Mouse (Mus musculus): ENCODE results near the gene Gabbr2. TPM values are rescaled to one million over a fixed set of nuclear protein-coding genes. Genes with fewer than 3 reads are reported as not detected.

The Gabbr2 gene
- polyA plus RNA-seq, 1 experiment from 2014 or later: 0.09 TPM

- Histone ChIP-seq H3K4me3 (ENCODE audit: low read depth, low read length) (no peak overlapping the region), H3K9ac (replicated peaks; ENCODE audit: low read depth, low read length) (no peak overlapping the region), H3K27ac (ENCODE audit: low read length) (no peak overlapping the region), H3K36me3 (ENCODE audit: control insufficient read depth, insufficient read depth, low read length) (no peaks in the 10 kb centered on the region), H3K4me2 (replicated peaks; ENCODE audit: low read depth, low read length) (no peak overlapping the region), H3K27me3 (ENCODE audit: control insufficient read depth, insufficient read depth, low read length) (no peaks in the 10 kb centered on the region), H3K4me1 (ENCODE audit: control insufficient read depth, insufficient read depth, low read length) (0 out of 2 replicates have a peak, but pooled peaks cover 6% of the 10 kb centered on the region), H3K9me3 (ENCODE audit: control insufficient read depth, low read depth, low read length) (no peaks in the 10 kb centered on the region)
- WGBS: 73% methylated on average over 14 of the region's 14 CpGs
- ATAC-seq (ENCODE audit: insufficient number of reproducible peaks, insufficient read depth, low FRiP score, low read depth): no peak
Measured at GRCm38 (mm10) chr4:46791268-46791951, 200.3 kb downstream of the Gabbr2 start.

DNA sequence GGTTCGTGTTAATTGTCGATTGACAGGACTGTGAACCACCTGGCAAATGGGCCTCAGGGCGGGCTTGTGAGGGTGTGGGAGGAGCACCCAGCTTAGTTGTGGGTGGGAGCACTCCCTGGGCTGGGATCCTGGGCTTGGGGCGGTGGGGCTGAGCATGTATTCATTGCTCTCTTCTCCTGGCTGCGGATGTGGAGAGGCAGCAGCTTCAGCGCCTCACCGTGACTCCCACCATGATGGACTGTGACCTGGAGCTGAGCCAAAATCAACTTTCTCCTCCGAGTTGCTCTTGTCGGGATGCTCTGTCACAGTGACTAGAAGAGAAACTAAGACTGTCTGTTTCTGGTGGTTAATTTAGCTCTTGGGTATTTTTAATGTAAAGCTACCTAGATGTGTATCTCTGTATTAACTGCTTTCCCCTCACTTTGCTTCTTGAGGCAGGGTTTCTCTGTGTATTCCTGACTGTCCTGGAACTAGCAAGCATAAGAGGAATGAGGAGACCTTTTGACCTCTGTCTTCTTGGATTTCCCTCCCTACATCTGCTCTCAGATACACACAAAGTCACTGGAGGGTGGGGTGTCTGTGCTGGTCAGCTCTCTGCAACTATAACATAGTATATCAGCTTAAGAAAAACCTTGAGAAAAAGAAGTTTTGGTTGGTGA is 200.9 kb downstream of the Gabbr2 start:
- Histone ChIP-seq H3K4me2 (replicated peaks; ENCODE audit: low read depth, low read length) (no peak overlapping the region), H3K27me3 (ENCODE audit: control insufficient read depth, insufficient read depth, low read length) (no peaks in the 10 kb centered on the region), H3K4me3 (ENCODE audit: low read depth, low read length) (no peak overlapping the region), H3K36me3 (ENCODE audit: control insufficient read depth, insufficient read depth, low read length) (no peaks in the 10 kb centered on the region), H3K4me1 (ENCODE audit: control insufficient read depth, insufficient read depth, low read length) (0 out of 2 replicates have a peak, but pooled peaks cover 6% of the 10 kb centered on the region), H3K9me3 (ENCODE audit: control insufficient read depth, low read depth, low read length) (no peaks in the 10 kb centered on the region), H3K27ac (ENCODE audit: low read length) (no peak overlapping the region), H3K9ac (replicated peaks; ENCODE audit: low read depth, low read length) (no peak overlapping the region)
- peak; percentile 53; the same call in 1 of the 2 replicates for ATAC-seq (ENCODE audit: insufficient number of reproducible peaks, insufficient read depth, low FRiP score, low read depth)
- WGBS: 32% methylated on average over 9 of the region's 9 CpGs

- 51% methylated on average over 14 of the region's 14 CpGs for whole genome bisulfite sequencing
- Histone ChIP-seq H3K4me3 (ENCODE audit: low read depth, low read length) (no peak overlapping the region), H3K4me2 (replicated peaks; ENCODE audit: low read depth, low read length) (no peak overlapping the region), H3K27me3 (ENCODE audit: control insufficient read depth, insufficient read depth, low read length) (no peaks in the 10 kb centered on the region), H3K9ac (replicated peaks; ENCODE audit: low read depth, low read length) (no peak overlapping the region), H3K9me3 (ENCODE audit: control insufficient read depth, low read depth, low read length) (no peaks in the 10 kb centered on the region), H3K36me3 (ENCODE audit: control insufficient read depth, insufficient read depth, low read length) (no peaks in the 10 kb centered on the region), H3K27ac (ENCODE audit: low read length) (no peak overlapping the region), H3K4me1 (ENCODE audit: control insufficient read depth, insufficient read depth, low read length) (no peaks in the 10 kb centered on the region)
- ATAC-seq (ENCODE audit: insufficient number of reproducible peaks, insufficient read depth, low FRiP score, low read depth): no peak
Measured at GRCm38 (mm10) chr4:46784430-46785049, 207.1 kb downstream of the Gabbr2 start.

- WGBS: 63% methylated on average over 6 of the region's 6 CpGs
- Histone ChIP-seq H3K27me3 (ENCODE audit: control insufficient read depth, insufficient read depth, low read length) (no peaks in the 10 kb centered on the region), H3K9ac (replicated peaks; ENCODE audit: low read depth, low read length) (no peak overlapping the region), H3K27ac (ENCODE audit: low read length) (no peak overlapping the region), H3K4me2 (replicated peaks; ENCODE audit: low read depth, low read length) (no peak overlapping the region), H3K36me3 (ENCODE audit: control insufficient read depth, insufficient read depth, low read length) (no peaks in the 10 kb centered on the region), H3K9me3 (ENCODE audit: control insufficient read depth, low read depth, low read length) (no peaks in the 10 kb centered on the region), H3K4me1 (ENCODE audit: control insufficient read depth, insufficient read depth, low read length) (no peaks in the 10 kb centered on the region), H3K4me3 (ENCODE audit: low read depth, low read length) (no peak overlapping the region)
- no peak for ATAC-seq (ENCODE audit: insufficient number of reproducible peaks, insufficient read depth, low FRiP score, low read depth)
Measured at GRCm38 (mm10) chr4:46781109-46781508, 210.6 kb downstream of the Gabbr2 start.

GRCm38 (mm10) chr4:46775959-46776358 is 215.7 kb downstream of the Gabbr2 start:
- WGBS: 65% methylated on average over 5 of the region's 5 CpGs
- H3K27ac ChIP-seq (ENCODE audit: low read length): no peak overlapping the region
- no peaks in the 10 kb centered on the region for H3K36me3 ChIP-seq (ENCODE audit: control insufficient read depth, insufficient read depth, low read length)
- H3K27me3 ChIP-seq (ENCODE audit: control insufficient read depth, insufficient read depth, low read length): no peaks in the 10 kb centered on the region
- ATAC-seq (ENCODE audit: insufficient number of reproducible peaks, insufficient read depth, low FRiP score, low read depth): no peak
- no peaks in the 10 kb centered on the region for H3K4me1 ChIP-seq (ENCODE audit: control insufficient read depth, insufficient read depth, low read length)
- H3K9me3 ChIP-seq (ENCODE audit: control insufficient read depth, low read depth, low read length): no peaks in the 10 kb centered on the region; the same call in 1 of the 2 replicates
- H3K4me3 ChIP-seq (ENCODE audit: low read depth, low read length): no peak overlapping the region
- no peak overlapping the region for H3K9ac ChIP-seq (replicated peaks; ENCODE audit: low read depth, low read length)
- no peak overlapping the region for H3K4me2 ChIP-seq (replicated peaks; ENCODE audit: low read depth, low read length)

GRCm38 (mm10) chr4:46774652-46775051 is 217.0 kb downstream of the Gabbr2 start:
- peak; percentile 37; the same call in 1 of the 2 replicates for ATAC-seq (ENCODE audit: insufficient number of reproducible peaks, insufficient read depth, low FRiP score, low read depth)
- WGBS: 20% methylated on average over 14 of the region's 14 CpGs
- Histone ChIP-seq H3K4me3 (ENCODE audit: low read depth, low read length) (no peak overlapping the region), H3K4me1 (ENCODE audit: control insufficient read depth, insufficient read depth, low read length) (no peaks in the 10 kb centered on the region), H3K4me2 (replicated peaks; ENCODE audit: low read depth, low read length) (no peak overlapping the region), H3K27ac (ENCODE audit: low read length) (no peak overlapping the region), H3K9ac (replicated peaks; ENCODE audit: low read depth, low read length) (no peak overlapping the region), H3K9me3 (ENCODE audit: control insufficient read depth, low read depth, low read length) (no peaks in the 10 kb centered on the region; the same call in 1 of the 2 replicates), H3K36me3 (ENCODE audit: control insufficient read depth, insufficient read depth, low read length) (no peaks in the 10 kb centered on the region), H3K27me3 (ENCODE audit: control insufficient read depth, insufficient read depth, low read length) (no peaks in the 10 kb centered on the region)

DNA sequence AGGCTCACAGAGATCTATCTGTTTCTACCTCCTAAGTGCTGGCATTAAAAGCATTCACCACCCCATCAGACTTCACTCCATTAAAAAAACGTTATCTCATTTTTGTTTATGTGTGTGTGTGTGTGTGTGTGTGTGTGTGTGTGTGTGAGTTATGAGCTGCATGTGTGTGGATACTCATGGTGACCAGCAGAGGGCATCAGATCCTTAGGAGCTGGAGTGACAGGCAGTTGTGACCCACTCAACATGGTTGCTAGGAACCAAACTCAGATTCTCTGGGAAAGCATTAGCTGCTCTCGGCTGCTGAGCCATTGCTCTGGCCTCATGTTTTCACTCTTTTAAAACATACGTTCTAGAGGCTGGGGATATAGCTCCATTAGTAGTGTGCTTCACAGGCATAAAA is 218.4 kb downstream of the Gabbr2 start:
- H3K27ac ChIP-seq (ENCODE audit: low read length): no peak overlapping the region
- H3K4me2 ChIP-seq (replicated peaks; ENCODE audit: low read depth, low read length): no peak overlapping the region
- no peaks in the 10 kb centered on the region; the same call in 1 of the 2 replicates for H3K9me3 ChIP-seq (ENCODE audit: control insufficient read depth, low read depth, low read length)
- no peaks in the 10 kb centered on the region for H3K4me1 ChIP-seq (ENCODE audit: control insufficient read depth, insufficient read depth, low read length)
- ATAC-seq (ENCODE audit: insufficient number of reproducible peaks, insufficient read depth, low FRiP score, low read depth): no peak
- no peaks in the 10 kb centered on the region for H3K36me3 ChIP-seq (ENCODE audit: control insufficient read depth, insufficient read depth, low read length)
- H3K4me3 ChIP-seq (ENCODE audit: low read depth, low read length): no peak overlapping the region
- H3K9ac ChIP-seq (replicated peaks; ENCODE audit: low read depth, low read length): no peak overlapping the region
- 88% methylated on average over 3 of the region's 3 CpGs for WGBS
- H3K27me3 ChIP-seq (ENCODE audit: control insufficient read depth, insufficient read depth, low read length): no peaks in the 10 kb centered on the region

- no peak overlapping the region for H3K4me3 ChIP-seq (ENCODE audit: low read depth, low read length)
- H3K4me1 ChIP-seq (ENCODE audit: control insufficient read depth, insufficient read depth, low read length): no peaks in the 10 kb centered on the region
- ATAC-seq (ENCODE audit: insufficient number of reproducible peaks, insufficient read depth, low FRiP score, low read depth): no peak
- H3K27ac ChIP-seq (ENCODE audit: low read length): no peak overlapping the region
- WGBS: 78% methylated on average over 2 of the region's 2 CpGs
- H3K27me3 ChIP-seq (ENCODE audit: control insufficient read depth, insufficient read depth, low read length): no peaks in the 10 kb centered on the region
- no peaks in the 10 kb centered on the region for H3K36me3 ChIP-seq (ENCODE audit: control insufficient read depth, insufficient read depth, low read length)
- no peak overlapping the region for H3K9ac ChIP-seq (replicated peaks; ENCODE audit: low read depth, low read length)
- H3K9me3 ChIP-seq (ENCODE audit: control insufficient read depth, low read depth, low read length): no peaks in the 10 kb centered on the region; the same call in 1 of the 2 replicates
- no peak overlapping the region for H3K4me2 ChIP-seq (replicated peaks; ENCODE audit: low read depth, low read length)
Measured at GRCm38 (mm10) chr4:46772591-46772990, 219.1 kb downstream of the Gabbr2 start.

All from stomach, embryonic 14.5 days (tissue).